Mouse (Mus musculus) midbrain, embryonic 12.5 days (tissue): ENCODE measurements at regions not wholly inside any gene's neighbourhood (a gene's known extent, or its start where the extent isn't known, plus 50 kb on each side); places are given as distances from the start of the nearest gene placed in this dataset.

Experiments used
- ATAC-seq: fragments of 200-750 bp; cut with Nextera tagmentation; 2 replicates; pipeline ENCODE4 v1.8.0; 2017; ENCODE audit warnings: low read depth, moderate TSS enrichment, moderate library complexity; ENCODE audit not compliant: low FRiP score
- H3K27ac ChIP-seq: fragments of 300-500 bp; sonication (generic); replicated peaks from 2 replicates; pipeline ENCODE4 v1.5.1; 2016; ENCODE audit warnings: mild to moderate bottlenecking
- H3K27me3 ChIP-seq: fragments of 300-500 bp; sonication (generic); 2 replicates; pipeline ENCODE4 v1.6.1; 2016; ENCODE audit warnings: mild to moderate bottlenecking
- H3K36me3 ChIP-seq: fragments of 300-500 bp; sonication (generic); 2 replicates; pipeline ENCODE4 v1.6.1; 2016
- H3K4me1 ChIP-seq: fragments of 300-500 bp; sonication (generic); 2 replicates; pipeline ENCODE4 v1.6.1; 2016
- H3K4me2 ChIP-seq: fragments of 300-500 bp; sonication (generic); replicated peaks from 2 replicates; pipeline ENCODE4 v1.6.1; 2016; ENCODE audit warnings: mild to moderate bottlenecking, moderate library complexity
- H3K4me3 ChIP-seq: fragments of 300-500 bp; sonication (generic); 2 replicates; pipeline ENCODE4 v1.5.1; 2016; ENCODE audit warnings: mild to moderate bottlenecking
- H3K9ac ChIP-seq: fragments of 300-500 bp; sonication (generic); replicated peaks from 2 replicates; pipeline ENCODE4 v1.6.1; 2016; ENCODE audit warnings: mild to moderate bottlenecking, moderate library complexity
- H3K9me3 ChIP-seq: fragments of 300-500 bp; sonication (generic); 2 replicates; pipeline ENCODE4 v1.6.1; 2016; ENCODE audit warnings: mild to moderate bottlenecking
- WGBS: fragments of 180-500 bp; shearing (Covaris S2); methylation state at CpG from one replicate; pipeline ENCODE4 v1.1.7; 2016; 5-methylcytosine and 5-hydroxymethylcytosine counted together

DNA sequence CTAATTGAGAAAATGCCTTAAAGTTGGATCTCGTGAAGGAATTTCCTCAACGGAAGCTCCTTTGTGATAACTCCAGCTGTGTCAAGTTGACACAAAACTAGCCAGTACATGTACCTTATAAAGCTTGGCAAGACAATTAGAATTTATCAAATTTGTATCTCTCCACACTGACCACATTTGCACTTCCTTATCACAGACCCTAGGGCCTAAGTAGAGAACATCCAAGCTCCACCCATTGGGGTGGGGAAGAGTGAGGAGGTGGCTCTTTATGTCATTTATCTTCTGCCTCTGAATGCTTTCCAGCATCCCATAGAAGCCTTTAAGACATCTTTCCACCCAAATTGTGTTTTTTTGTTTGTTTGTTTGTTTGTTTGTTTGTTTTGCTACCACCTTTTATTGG is 146.8 kb downstream of the Cd55b start:
- ATAC-seq = no peak
- 85% methylated on average over 2 of the region's 2 CpGs for WGBS
- H3K27ac ChIP-seq = no peak overlapping the region

GRCm38 (mm10) chr1:130274470-130274869 is 148.3 kb downstream of the Cd55b start:
- no peak overlapping the region for H3K4me2 ChIP-seq
- H3K36me3 ChIP-seq = no peaks in the 10 kb centered on the region
- no peak for ATAC-seq
- no peaks in the 10 kb centered on the region for H3K27me3 ChIP-seq
- WGBS = 60% methylated on average over 4 of the region's 4 CpGs
- no peak overlapping the region for H3K27ac ChIP-seq
- no peak overlapping the region for H3K9ac ChIP-seq
- no peaks in the 10 kb centered on the region for H3K9me3 ChIP-seq
- H3K4me1 ChIP-seq = no peaks in the 10 kb centered on the region
- H3K4me3 ChIP-seq = no peak overlapping the region

More for the DNA sequence above, 146.8 kb downstream of the Cd55b start:
- Histone ChIP-seq H3K4me1 (no peaks in the 10 kb centered on the region), H3K4me3 (no peak overlapping the region), H3K9ac (no peak overlapping the region), H3K4me2 (no peak overlapping the region), H3K36me3 (no peaks in the 10 kb centered on the region), H3K27me3 (no peaks in the 10 kb centered on the region), H3K9me3 (no peaks in the 10 kb centered on the region)

DNA sequence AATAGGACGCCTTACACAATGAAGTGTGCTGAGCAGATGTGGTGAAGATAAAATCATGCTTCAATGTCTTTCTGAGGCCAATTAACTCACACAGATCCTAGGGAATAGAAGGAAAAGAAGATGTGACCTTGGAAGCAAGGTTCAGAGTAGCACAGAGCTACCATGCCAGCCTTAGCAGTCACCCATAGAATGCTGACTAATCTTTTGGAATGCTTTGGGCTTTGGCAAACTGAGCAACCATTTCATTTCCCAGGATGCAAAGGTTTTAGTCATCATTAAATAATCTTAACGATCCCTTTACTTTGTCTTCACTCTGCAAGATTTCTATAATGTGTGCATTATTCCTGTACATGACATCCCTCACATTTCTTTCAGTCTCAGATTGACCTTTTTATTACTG is 152.4 kb downstream of the Cd55b start:
- ATAC-seq = no peak
- H3K9ac ChIP-seq = no peak overlapping the region
- no peaks in the 10 kb centered on the region for H3K27me3 ChIP-seq
- no peak overlapping the region for H3K4me3 ChIP-seq
- H3K27ac ChIP-seq = no peak overlapping the region
- 79% methylated on average over 2 of the region's 2 CpGs for WGBS
- no peaks in the 10 kb centered on the region for H3K9me3 ChIP-seq
- H3K36me3 ChIP-seq = no peaks in the 10 kb centered on the region
- no peaks in the 10 kb centered on the region for H3K4me1 ChIP-seq
- no peak overlapping the region for H3K4me2 ChIP-seq
